Mouse (Mus musculus): ENCODE results near the gene Atg4d.
"Not testable (repeated sequence)": the region's sequence is repeated elsewhere in the genome, so short reads cannot be mapped to it uniquely, and the experiment has no call there.

The Atg4d gene

GRCm38 (mm10) chr9:21239465-21239848 lies 25.6 kb upstream of the Atg4d start:
- no peak for DNase-seq (ENCODE audit: low spot score in 2 of 2)

- peak; percentile 75 to 90 for DNase-seq (ENCODE audit: low spot score in 2 of 2)
Observed at GRCm38 (mm10) chr9:21241343-21241742, 23.8 kb upstream of the Atg4d start.

- DNase-seq (ENCODE audit: low spot score in 2 of 2), result no peak
Observed at GRCm38 (mm10) chr9:21243826-21244427, 21.2 kb upstream of the Atg4d start.

GRCm38 (mm10) chr9:21244428-21245112 lies 20.5 kb upstream of the Atg4d start:
- no peak for DNase-seq (ENCODE audit: low spot score in 2 of 2)

DNA sequence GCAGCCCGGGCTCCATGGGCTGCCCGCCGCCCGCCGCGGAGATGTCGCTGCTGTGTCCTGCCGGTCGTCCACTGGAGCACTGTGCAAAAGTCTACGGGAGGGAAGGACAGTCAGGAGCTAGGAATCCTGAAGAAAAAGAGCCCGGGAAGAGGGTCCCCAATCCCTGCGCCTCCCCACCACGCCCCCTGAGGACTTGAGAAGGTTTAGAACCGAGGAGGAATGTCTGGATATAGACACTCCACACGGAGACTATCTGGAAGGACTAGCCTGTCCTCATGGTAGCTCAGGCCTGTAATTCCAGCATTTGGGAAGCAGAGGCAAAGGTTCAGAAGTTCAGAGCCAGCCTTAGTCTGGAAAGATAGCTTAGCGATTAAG lies 20.0 kb upstream of the Atg4d start:
- no peak for DNase-seq (ENCODE audit: low spot score in 2 of 2)

DNA sequence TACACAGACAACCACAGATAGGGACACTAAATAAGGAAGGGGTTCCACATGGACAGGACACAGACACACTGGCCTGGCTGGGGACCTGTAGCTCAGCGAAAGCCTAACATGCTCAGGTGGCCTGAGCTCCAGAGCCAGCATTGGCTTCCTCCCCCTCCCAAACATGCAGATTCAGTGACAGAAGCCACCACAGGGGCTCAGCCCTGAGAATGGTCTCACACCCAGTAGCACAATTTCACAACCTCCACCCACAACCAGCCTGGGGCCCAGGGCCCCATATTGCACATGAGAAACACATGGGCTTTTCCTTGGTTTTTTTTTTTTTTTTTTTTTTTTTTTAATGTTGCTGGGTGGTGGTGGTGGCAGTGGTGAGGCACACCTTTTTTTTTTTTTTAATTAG lies 18.8 kb upstream of the Atg4d start:
- DNase-seq (ENCODE audit: low spot score in 2 of 2), result no peak

- DNase-seq (ENCODE audit: low spot score in 2 of 2), result no peak
Observed at GRCm38 (mm10) chr9:21248326-21248725, 16.8 kb upstream of the Atg4d start, which contains the start of gene S1pr5. TSS of gene S1pr5 (minus strand) at chr9:21248443.

GRCm38 (mm10) chr9:21249629-21250508 lies 15.2 kb upstream of the Atg4d start:
- no peak for DNase-seq (ENCODE audit: low spot score in 2 of 2)

DNA sequence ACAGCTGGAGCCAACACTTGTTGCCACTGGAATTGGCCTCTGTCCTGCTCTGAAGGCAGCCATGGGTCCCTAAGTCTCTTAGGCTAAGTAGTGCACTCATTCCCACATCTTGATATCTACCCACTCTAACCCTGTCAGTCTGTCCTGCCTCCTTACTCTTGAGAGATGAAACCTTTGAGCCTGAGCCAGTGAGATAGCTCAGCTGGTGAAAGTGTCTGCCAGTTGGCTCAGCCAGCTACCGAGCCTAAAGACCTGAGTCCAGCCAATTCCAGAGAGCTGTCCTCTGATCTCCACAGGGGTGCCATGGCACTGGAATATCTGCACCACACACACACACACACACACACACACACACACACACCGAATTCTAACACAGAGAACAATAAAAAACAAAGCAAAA lies 14.6 kb upstream of the Atg4d start:
- no peak for DNase-seq (ENCODE audit: low spot score in 2 of 2)

- no peak for DNase-seq (ENCODE audit: low spot score in 2 of 2)
Observed at GRCm38 (mm10) chr9:21251116-21251735, 13.9 kb upstream of the Atg4d start.

DNA sequence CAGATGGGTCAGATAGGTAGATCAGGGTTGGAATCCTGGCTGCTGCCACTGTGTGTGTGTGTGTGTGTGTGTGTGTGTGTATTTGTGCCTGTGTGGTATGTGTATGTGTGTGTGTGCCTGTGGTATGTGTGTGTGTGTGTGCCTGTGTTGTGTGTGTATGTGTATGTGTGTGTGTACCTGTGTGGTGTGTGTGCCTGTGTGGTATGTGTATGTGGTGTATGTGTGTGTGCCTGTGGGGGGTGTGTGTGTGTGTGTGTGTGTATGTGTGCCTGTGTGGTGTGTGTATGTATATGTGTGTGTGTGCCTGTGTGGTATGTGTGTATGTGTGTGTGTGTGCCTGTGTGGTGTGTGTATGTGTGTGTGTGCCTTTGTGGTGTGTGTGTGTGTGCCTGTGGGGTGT lies 10.4 kb upstream of the Atg4d start:
- no peak for DNase-seq (ENCODE audit: low spot score in 2 of 2)

GRCm38 (mm10) chr9:21256349-21256748 lies 8.7 kb upstream of the Atg4d start:
- DNase-seq (ENCODE audit: low spot score in 2 of 2), result not testable (repeated sequence)

DNA sequence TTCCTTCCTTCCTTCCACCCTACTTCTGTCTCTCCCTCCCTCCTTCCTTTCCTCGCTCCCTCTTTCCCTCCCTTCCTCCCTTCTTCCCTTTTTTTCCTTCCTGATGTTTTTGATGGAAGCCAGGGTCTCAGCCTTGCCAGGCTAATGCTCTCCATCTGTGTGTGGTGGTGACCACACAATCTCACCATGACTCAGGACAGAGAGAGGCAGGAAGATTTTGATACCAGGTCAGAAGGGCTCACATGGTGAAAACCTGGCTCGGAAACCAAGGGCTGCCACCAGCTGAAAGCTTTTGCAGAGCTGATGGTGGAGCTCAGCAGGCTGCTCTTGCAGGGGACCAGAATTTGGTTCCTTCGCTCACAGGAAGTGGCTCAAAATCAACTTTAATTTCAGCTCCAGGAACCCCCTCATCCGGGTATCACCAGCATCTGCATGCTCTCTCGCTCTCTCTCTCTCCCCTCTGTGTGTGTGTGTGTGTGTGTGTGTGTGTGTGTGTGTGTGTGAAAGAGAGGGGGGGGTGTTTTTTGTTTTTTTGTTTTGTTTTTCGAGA lies 4.5 kb upstream of the Atg4d start:
- DNase-seq (ENCODE audit: low spot score in 2 of 2), result no peak

GRCm38 (mm10) chr9:21261831-21262230 lies 3.3 kb upstream of the Atg4d start:
- DNase-seq (ENCODE audit: low spot score in 2 of 2), result no peak

DNA sequence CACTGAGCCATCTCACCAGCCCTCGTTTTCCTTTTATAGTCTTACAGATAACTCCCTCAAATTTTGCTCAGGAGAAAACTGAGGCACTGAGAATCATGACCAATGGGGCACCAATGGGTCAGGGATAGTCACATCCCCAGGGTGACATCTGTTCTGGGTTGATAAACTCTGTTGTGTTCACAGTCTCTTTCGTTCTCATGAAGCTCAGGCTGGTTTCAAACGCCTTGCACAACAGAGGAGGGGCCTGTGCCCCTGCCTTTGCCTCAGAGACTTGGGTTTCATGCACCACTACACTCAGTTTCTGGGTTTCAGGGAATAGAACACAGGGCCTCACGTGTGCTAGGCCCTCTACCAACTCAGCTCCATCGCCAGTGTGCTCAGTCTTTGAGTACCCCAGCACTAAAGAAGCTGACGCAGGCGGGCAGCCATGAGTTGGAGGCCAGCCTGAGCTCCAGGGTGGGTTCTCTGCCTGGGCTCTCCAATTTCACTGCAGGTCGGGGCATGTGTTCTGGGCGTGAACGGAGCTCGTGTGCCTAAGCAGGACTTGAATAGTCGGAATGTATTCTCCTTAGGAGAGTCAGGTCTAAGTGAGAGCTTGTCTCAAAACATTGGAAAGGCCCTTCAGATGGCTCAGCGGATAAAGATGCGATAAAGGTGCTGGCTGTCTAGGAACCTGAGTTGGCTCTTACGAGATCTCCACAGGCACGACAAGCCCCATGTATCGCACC lies 657 bp upstream of the Atg4d start:
- no peak for DNase-seq (ENCODE audit: low spot score in 2 of 2)

DNA sequence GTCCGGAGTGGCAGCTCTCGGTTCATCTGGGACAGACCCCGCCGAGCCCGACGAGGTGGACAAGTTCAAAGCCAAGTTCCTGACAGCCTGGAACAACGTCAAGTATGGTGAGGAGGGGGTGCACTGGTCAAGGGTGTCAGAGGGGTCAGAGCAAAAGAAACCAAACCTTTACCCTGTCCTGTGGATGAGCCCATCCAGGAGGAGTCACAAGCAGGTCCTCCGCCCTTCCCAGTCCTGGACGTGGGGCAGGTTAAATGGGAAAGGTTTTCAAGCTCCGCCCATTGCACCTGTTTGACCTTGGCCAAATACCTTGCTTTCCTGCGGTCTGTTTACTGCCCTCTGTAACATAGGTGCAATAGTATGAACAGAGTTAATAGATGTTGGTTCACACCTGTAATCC lies 518 bp downstream of the Atg4d start:
- DNase-seq (ENCODE audit: low spot score in 2 of 2), result no peak

GRCm38 (mm10) chr9:21266889-21267288 lies 1.8 kb downstream of the Atg4d start:
- DNase-seq (ENCODE audit: low spot score in 2 of 2), result no peak

- DNase-seq (ENCODE audit: low spot score in 2 of 2), result no peak
Observed at GRCm38 (mm10) chr9:21268305-21268704, 3.2 kb downstream of the Atg4d start.

GRCm38 (mm10) chr9:21269590-21269989 lies 4.5 kb downstream of the Atg4d start:
- not testable (repeated sequence) for DNase-seq (ENCODE audit: low spot score in 2 of 2)

DNA sequence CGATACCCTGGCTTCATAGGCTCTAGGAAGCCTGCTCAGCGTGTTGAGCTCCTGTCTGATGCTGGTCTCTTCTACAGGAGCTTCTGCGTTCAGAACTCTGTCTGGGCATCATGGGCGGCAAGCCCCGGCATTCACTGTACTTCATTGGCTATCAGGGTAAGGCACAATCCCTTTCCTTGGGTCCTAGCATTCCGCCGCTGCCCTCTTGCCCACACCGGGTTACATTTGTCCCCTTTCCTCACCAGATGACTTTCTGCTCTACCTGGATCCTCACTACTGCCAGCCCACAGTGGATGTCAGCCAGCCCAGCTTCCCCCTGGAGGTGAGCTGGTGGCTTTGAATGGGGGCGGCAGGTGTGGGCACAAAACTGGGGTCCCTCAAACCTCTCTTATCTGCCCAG lies 7.3 kb downstream of the Atg4d start:
- DNase-seq (ENCODE audit: low spot score in 2 of 2), result no peak

DNA sequence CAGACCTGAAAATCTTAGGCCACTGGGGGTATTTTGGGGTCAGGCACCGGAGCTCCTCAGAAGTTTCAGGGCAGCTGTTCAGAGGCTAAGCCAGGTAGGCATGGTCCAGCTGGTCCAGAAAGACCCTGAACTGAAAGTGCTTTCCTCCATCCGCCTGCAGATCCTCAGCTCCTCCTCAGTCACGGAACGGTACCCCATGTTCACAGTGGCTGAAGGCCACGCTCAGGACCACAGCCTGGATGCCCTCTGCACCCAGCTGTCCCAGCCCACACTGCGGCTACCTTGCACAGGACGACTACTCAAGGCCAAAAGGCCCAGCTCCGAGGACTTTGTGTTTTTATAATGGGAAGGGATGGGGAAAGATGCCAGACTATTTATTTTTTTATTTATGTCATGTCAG lies 8.0 kb downstream of the Atg4d start:
- DNase-seq (ENCODE audit: low spot score in 2 of 2), result no peak

Measured in thymus, postnatal 10 days (tissue).